Mouse (Mus musculus): ENCODE measurements around the gene Gm20388.

GRCm38 (mm10) chr8:122246257-122247211 is 2335.9 kb downstream of the Gm20388 start:
- TF ChIP-seq HCFC1 (IDR thresholded peaks at IDR 0.05; ENCODE audit: borderline replicate concordance, insufficient read depth, low read length) (no peak), ZNF384 (IDR thresholded peaks at IDR 0.05; ENCODE audit: low read depth, low read length) (no peak), CHD2 (IDR thresholded peaks at IDR 0.05; ENCODE audit: low read depth, low read length) (no peak), MAFK (IDR thresholded peaks at IDR 0.05; ENCODE audit: insufficient read depth, low read depth, low read length) (no peak)
